Mouse (Mus musculus): ENCODE data around the gene Strip1. TPM values are rescaled to one million over a fixed set of nuclear protein-coding genes. Genes with fewer than 3 reads are reported as not detected.
A peak's percentile ranks its signal among the peaks of the same experiment; 100 is the strongest.

Strip1 gene
- polyA plus RNA-seq, 1 experiment from 2014 or later = 131 TPM

DNA sequence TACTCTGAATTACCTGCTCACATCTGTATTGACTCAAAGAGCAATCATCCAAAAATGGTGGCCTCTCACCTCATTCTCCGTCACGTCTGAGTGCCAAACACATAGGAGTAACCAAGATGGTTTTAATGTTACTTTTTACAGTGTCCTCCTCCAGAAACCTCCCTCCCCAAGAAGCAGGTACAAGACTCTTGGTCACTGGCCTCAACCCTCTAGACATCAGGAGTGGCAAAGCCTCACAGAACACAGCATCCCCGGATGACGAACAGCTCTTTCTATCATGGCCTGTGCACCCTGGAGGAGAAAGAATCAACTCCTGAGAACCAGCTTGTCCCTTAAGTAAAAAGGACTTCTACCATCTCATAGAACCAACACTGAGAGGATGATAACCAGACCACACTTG, 1.3 kb upstream of the Strip1 start:
- Histone ChIP-seq H3K4me2 (ENCODE audit: low read length) (no peak overlapping the region), H3K27me3 (replicated peaks; ENCODE audit: control insufficient read depth, insufficient read depth, low read length) (no peaks in the 10 kb centered on the region), H3K9ac (ENCODE audit: low read depth, low read length) (no peak overlapping the region), H3K36me3 (ENCODE audit: control insufficient read depth, insufficient read depth, low read length) (0 out of 2 replicates have a peak, but pooled peaks cover under 1% of the 10 kb centered on the region), H3K4me3 (ENCODE audit: low read length) (no peak overlapping the region), H3K9me3 (ENCODE audit: control insufficient read depth, low read length) (no peaks in the 10 kb centered on the region), H3K4me1 (ENCODE audit: control insufficient read depth, insufficient read depth, low read depth, low read length) (peaks cover 13% of the 10 kb centered on the region), H3K27ac (ENCODE audit: low read depth, low read length) (no peak overlapping the region)
- ATAC-seq = no peak
- WGBS = 93% methylated on average over 4 of the region's 4 CpGs

DNA sequence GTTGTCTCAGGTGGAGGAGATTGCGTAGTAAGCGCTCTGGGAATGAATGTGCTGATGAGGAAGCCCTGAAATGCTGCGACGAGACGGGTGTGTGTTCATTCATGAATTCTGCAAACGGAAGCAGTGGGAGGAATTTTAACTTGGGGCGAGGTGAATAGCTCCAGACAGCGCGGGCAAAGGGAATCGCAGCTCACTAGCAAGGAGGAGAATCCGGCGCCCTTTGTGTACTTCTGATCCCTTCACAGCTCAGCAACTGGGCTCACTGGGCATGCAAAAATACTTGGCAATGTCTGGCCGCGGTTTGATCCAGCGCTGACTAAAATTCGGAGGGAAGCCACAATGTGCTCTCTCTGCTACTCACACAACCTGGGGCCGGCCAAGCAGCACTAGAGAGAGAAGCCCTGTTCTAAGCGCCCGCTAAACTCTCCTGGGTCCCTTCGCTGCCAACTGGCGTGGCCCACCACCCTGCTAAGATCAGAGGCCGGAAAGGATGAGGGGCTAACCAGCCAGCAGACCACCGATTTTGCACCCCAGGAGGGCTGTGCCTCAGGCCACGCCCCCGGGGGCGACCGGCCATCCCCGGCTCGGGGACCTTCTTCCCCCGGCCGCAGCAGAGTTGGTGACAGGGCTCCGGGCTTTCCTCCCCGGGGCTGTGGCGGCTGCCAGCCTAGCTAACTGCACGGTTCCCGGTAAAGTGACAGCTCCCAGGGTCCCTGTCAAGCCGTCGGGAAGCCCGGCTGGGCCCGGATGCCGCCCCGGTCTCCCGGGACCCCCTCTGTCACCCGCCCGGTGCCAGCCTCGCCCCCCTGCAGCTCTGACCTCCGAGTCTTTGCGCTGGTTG, 592 bp downstream of the Strip1 start, which contains the start of gene Gm10961:
Gene Gm10961 (plus strand): TSS at position 641 of the 841 bp plus-strand sequence.
- peak within 1 kb of the TSS; percentile 99 for H3K4me3 ChIP-seq (ENCODE audit: low read length)
- WGBS = under 1% methylated on average over 45 of the region's 48 CpGs
- peak within 1 kb of the TSS; percentile 99 for H3K27ac ChIP-seq (ENCODE audit: low read depth, low read length)
- peak within 1 kb of the TSS; percentile 100 for H3K9ac ChIP-seq (ENCODE audit: low read depth, low read length)
- no peaks in the 10 kb centered on the region for H3K9me3 ChIP-seq (ENCODE audit: control insufficient read depth, low read length)
- peak within 1 kb of the TSS; percentile 61 for H3K4me2 ChIP-seq (ENCODE audit: low read length)
- no peaks in the 10 kb centered on the region for H3K27me3 ChIP-seq (replicated peaks; ENCODE audit: control insufficient read depth, insufficient read depth, low read length)
- peaks cover 13% of the 10 kb centered on the region for H3K4me1 ChIP-seq (ENCODE audit: control insufficient read depth, insufficient read depth, low read depth, low read length)
- H3K36me3 ChIP-seq (ENCODE audit: control insufficient read depth, insufficient read depth, low read length) = peaks cover 18% of the 10 kb centered on the region
- peak; percentile 80 for ATAC-seq

DNA sequence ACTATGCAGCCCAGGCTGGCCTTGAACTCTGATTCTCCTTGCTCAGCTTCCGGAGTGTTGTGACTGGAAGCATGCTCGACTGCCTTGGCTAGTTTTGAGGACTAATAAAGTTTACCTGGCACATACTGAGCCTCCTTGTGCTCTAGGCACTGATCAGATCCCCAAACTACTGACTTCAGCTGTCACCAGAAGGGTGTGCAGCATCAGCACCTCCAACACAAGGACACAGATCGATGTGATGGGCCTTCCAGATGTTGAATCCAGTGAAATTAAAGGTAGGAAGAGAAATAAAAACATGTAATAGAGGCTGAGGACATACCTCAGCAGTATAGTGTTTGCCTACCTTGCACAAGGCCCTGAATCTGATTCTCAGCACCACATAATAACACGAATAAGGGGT, 2.1 kb downstream of the Strip1 start:
- H3K27ac ChIP-seq (ENCODE audit: low read depth, low read length) = no peak overlapping the region
- no peak for ATAC-seq
- H3K4me1 ChIP-seq (ENCODE audit: control insufficient read depth, insufficient read depth, low read depth, low read length) = peaks cover 13% of the 10 kb centered on the region
- H3K4me3 ChIP-seq (ENCODE audit: low read length) = no peak overlapping the region
- no peaks in the 10 kb centered on the region for H3K9me3 ChIP-seq (ENCODE audit: control insufficient read depth, low read length)
- WGBS = 94% methylated on average over 4 of the region's 4 CpGs
- H3K27me3 ChIP-seq (replicated peaks; ENCODE audit: control insufficient read depth, insufficient read depth, low read length) = no peaks in the 10 kb centered on the region
- H3K9ac ChIP-seq (ENCODE audit: low read depth, low read length) = no peak overlapping the region
- H3K36me3 ChIP-seq (ENCODE audit: control insufficient read depth, insufficient read depth, low read length) = peaks cover 33% of the 10 kb centered on the region
- no peak overlapping the region for H3K4me2 ChIP-seq (ENCODE audit: low read length)

DNA sequence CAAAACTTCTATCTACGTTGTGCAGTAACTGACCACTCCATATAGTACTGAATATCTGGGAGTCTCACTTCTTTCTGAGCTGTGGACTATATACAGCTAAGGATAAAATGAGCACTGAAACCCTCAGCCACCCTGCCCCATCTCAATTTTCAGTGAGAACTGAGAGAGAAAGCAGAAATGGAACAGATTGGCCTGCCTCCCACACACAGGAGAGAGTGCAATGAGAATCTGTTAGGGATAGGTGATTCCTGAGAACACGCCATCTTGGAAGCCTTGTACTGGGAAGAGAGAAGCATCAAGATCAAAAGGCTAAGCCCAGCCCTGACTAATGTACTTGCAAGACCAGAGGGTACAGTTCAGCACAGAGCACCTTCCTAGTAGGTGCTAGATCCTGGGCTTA, 2.9 kb downstream of the Strip1 start:
- H3K4me1 ChIP-seq (ENCODE audit: control insufficient read depth, insufficient read depth, low read depth, low read length) = peaks cover 13% of the 10 kb centered on the region
- H3K4me3 ChIP-seq (ENCODE audit: low read length) = no peak overlapping the region
- H3K9ac ChIP-seq (ENCODE audit: low read depth, low read length) = no peak overlapping the region
- H3K4me2 ChIP-seq (ENCODE audit: low read length) = no peak overlapping the region
- H3K27ac ChIP-seq (ENCODE audit: low read depth, low read length) = no peak overlapping the region
- peaks cover 37% of the 10 kb centered on the region for H3K36me3 ChIP-seq (ENCODE audit: control insufficient read depth, insufficient read depth, low read length)
- WGBS = 95% methylated on average over 2 of the region's 2 CpGs
- ATAC-seq = no peak
- H3K27me3 ChIP-seq (replicated peaks; ENCODE audit: control insufficient read depth, insufficient read depth, low read length) = no peaks in the 10 kb centered on the region
- no peaks in the 10 kb centered on the region for H3K9me3 ChIP-seq (ENCODE audit: control insufficient read depth, low read length)

DNA sequence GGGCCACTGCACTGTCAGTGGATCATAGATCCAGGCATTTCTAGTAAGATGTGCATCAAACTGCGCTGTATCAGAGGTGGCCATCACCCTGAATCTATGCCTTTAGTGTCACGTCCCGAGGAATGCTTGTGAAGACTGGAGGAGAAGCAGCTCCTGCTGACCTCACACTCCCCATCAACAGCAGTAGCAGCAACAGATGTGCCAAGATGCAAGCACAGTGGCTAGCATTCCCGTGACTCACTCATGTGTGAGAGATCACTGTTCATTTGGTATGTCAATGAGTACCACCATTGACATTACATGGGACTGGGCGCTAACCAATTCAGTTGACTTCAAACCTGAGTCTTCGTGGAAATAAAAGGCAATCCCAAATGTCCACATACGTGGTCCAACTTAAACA, 3.9 kb downstream of the Strip1 start:
- Histone ChIP-seq H3K36me3 (ENCODE audit: control insufficient read depth, insufficient read depth, low read length) (peaks cover 44% of the 10 kb centered on the region), H3K4me3 (ENCODE audit: low read length) (no peak overlapping the region), H3K4me1 (ENCODE audit: control insufficient read depth, insufficient read depth, low read depth, low read length) (peaks cover 13% of the 10 kb centered on the region), H3K9me3 (ENCODE audit: control insufficient read depth, low read length) (no peaks in the 10 kb centered on the region), H3K4me2 (ENCODE audit: low read length) (no peak overlapping the region), H3K27me3 (replicated peaks; ENCODE audit: control insufficient read depth, insufficient read depth, low read length) (no peaks in the 10 kb centered on the region), H3K9ac (ENCODE audit: low read depth, low read length) (no peak overlapping the region), H3K27ac (ENCODE audit: low read depth, low read length) (no peak overlapping the region)
- WGBS = 86% methylated on average over 7 of the region's 7 CpGs
- ATAC-seq = no peak

DNA sequence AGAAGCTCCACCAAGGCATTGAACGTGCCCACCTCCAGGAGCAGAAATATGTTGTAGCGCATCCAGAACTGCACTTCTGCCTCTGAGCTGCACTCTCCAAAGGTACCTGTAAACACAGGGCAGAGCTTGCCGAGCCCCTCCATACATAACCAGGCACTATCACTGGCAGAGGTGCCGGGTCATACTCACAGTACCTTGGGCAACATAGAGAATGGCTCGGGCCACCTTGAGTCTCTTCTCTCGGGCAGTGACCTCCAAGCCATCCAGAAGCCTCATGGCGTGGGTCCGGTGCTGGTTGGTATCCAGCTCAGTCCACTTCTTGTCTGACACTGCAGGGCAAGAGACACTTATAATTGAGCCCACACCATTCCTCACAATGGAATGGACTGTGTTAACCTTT, 4.7 kb downstream of the Strip1 start:
- Histone ChIP-seq H3K4me1 (ENCODE audit: control insufficient read depth, insufficient read depth, low read depth, low read length) (peaks cover 13% of the 10 kb centered on the region), H3K4me2 (ENCODE audit: low read length) (no peak overlapping the region), H3K27ac (ENCODE audit: low read depth, low read length) (no peak overlapping the region), H3K27me3 (replicated peaks; ENCODE audit: control insufficient read depth, insufficient read depth, low read length) (no peaks in the 10 kb centered on the region), H3K9me3 (ENCODE audit: control insufficient read depth, low read length) (no peaks in the 10 kb centered on the region), H3K4me3 (ENCODE audit: low read length) (no peak overlapping the region), H3K36me3 (ENCODE audit: control insufficient read depth, insufficient read depth, low read length) (peaks cover 49% of the 10 kb centered on the region), H3K9ac (ENCODE audit: low read depth, low read length) (no peak overlapping the region)
- 96% methylated on average over 8 of the region's 8 CpGs for WGBS
- no peak for ATAC-seq

DNA sequence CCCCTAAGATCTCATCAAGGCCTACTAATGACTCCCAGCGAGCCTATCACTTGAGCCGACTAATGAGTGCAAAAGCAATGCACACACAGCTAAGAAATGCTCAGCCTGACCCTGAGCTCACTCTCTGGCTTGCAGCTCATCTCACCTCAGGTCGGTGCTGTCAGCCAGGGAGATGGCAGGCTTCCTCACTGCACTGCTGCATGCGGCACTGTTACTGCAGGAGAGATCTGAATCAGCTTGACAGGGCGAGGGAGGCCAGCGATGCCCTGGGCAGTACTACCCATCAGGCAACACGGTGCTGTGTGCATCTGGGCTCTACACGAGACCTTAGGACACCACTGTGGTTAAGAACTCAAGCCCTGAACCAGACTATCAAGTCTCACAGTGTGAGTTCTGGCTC, 6.0 kb downstream of the Strip1 start:
- Histone ChIP-seq H3K4me3 (ENCODE audit: low read length) (no peak overlapping the region), H3K9me3 (ENCODE audit: control insufficient read depth, low read length) (no peaks in the 10 kb centered on the region), H3K36me3 (ENCODE audit: control insufficient read depth, insufficient read depth, low read length) (peaks cover 59% of the 10 kb centered on the region), H3K4me1 (ENCODE audit: control insufficient read depth, insufficient read depth, low read depth, low read length) (peaks cover 13% of the 10 kb centered on the region), H3K4me2 (ENCODE audit: low read length) (no peak overlapping the region), H3K27ac (ENCODE audit: low read depth, low read length) (no peak overlapping the region), H3K9ac (ENCODE audit: low read depth, low read length) (no peak overlapping the region), H3K27me3 (replicated peaks; ENCODE audit: control insufficient read depth, insufficient read depth, low read length) (no peaks in the 10 kb centered on the region)
- no peak for ATAC-seq
- WGBS = 89% methylated on average over 8 of the region's 8 CpGs

DNA sequence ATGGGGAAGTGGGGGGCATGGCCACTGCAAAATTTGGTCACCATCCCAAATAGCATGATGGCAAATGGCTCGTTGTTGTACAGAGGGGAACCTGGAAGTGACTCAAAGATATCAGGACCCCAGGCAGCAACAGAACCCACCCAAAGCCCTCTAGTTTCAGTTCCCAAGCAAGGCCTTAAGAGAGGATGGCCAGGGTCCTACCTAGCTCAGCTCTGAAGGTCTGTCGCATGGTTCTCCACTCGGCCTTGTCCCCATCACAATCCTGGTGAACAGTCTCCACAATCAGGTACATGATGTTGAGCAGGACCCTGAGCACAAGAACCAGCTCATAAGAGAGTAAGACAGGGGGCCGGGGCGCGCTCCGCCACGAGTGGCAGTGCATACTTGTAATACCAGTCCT, 7.1 kb downstream of the Strip1 start:
- no peaks in the 10 kb centered on the region for H3K27me3 ChIP-seq (replicated peaks; ENCODE audit: control insufficient read depth, insufficient read depth, low read length)
- H3K9ac ChIP-seq (ENCODE audit: low read depth, low read length) = no peak overlapping the region
- 98% methylated on average over 8 of the region's 8 CpGs for WGBS
- H3K4me1 ChIP-seq (ENCODE audit: control insufficient read depth, insufficient read depth, low read depth, low read length) = peaks cover 4% of the 10 kb centered on the region
- ATAC-seq = no peak
- H3K4me3 ChIP-seq (ENCODE audit: low read length) = no peak overlapping the region
- H3K4me2 ChIP-seq (ENCODE audit: low read length) = no peak overlapping the region
- H3K9me3 ChIP-seq (ENCODE audit: control insufficient read depth, low read length) = no peaks in the 10 kb centered on the region
- H3K36me3 ChIP-seq (ENCODE audit: control insufficient read depth, insufficient read depth, low read length) = peaks cover 67% of the 10 kb centered on the region
- H3K27ac ChIP-seq (ENCODE audit: low read depth, low read length) = no peak overlapping the region

DNA sequence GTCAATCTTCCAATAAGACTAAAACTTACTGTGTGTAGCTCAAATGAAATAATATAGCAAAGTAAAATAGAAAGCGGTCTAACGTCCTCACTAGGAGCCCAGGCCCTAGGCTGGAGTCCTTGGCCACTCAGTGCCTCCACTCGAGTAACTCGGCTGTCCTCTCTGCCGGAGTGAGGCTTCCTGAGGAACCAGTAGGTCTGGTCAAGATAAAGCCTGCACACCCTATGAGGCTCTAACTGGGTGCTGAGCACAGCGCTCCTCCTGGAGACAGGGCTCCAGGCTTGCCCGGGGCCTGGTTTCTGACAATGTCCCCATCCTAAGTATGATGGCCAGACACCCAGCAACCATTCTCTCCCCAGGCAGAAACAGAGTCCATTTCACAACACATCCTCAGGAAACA, 9.0 kb downstream of the Strip1 start:
- Histone ChIP-seq H3K4me3 (ENCODE audit: low read length) (no peak overlapping the region), H3K4me1 (ENCODE audit: control insufficient read depth, insufficient read depth, low read depth, low read length) (no peaks in the 10 kb centered on the region), H3K27me3 (replicated peaks; ENCODE audit: control insufficient read depth, insufficient read depth, low read length) (no peaks in the 10 kb centered on the region), H3K9me3 (ENCODE audit: control insufficient read depth, low read length) (no peaks in the 10 kb centered on the region), H3K9ac (ENCODE audit: low read depth, low read length) (no peak overlapping the region), H3K27ac (ENCODE audit: low read depth, low read length) (no peak overlapping the region), H3K4me2 (ENCODE audit: low read length) (no peak overlapping the region), H3K36me3 (ENCODE audit: control insufficient read depth, insufficient read depth, low read length) (peaks cover 79% of the 10 kb centered on the region)
- no peak for ATAC-seq
- 96% methylated on average over 7 of the region's 7 CpGs for WGBS

All from hindbrain, embryonic 16.5 days (tissue).